17 mouse cellular contexts compared by ENCODE assay signal in genomic region chr17:79291672-79292071, GRCm38 (mm10).
"Had no signal": no experiment of that assay in that cellular context is flagged by ENCODE, and none has a peak within 500 bp of the region (broad histone marks: within the 10 kb centered on the region; RNA-seq: fewer than 3 reads in every experiment).

No protein-coding gene starts in this region.

- DNase-seq: gastrocnemius, adult 2 months; gastrocnemius, postnatal 14 days; gastrocnemius, postnatal 36 days; heart, adult 2 months; heart, postnatal 10 days; heart, postnatal 4 days; kidney, adult 18-20 months; kidney, adult 8-10 months; kidney, postnatal 10 days; kidney, postnatal 25 days; kidney, postnatal 4 days; liver; liver, embryonic 13.5 days had no signal

- ATAC-seq: hindbrain, embryonic 16.5 days; inflammation-experienced regulatory T-cells, adult 6 months; intestine, embryonic 15.5 days; intestine, postnatal 0 days had no signal
